Mouse (Mus musculus): Measurements from ENCODE around the gene Fam129a. TPM values are rescaled to one million over a fixed set of nuclear protein-coding genes. Genes with fewer than 3 reads are reported as not detected.
A peak's percentile ranks its signal among the peaks of the same experiment; 100 is the strongest.
"Not testable (repeated sequence)": the region's sequence is repeated elsewhere in the genome, so short reads cannot be mapped to it uniquely, and the experiment has no call there.

Fam129a gene
- polyA plus RNA-seq, 1 experiment from 2014 or later: 0.96 TPM

- WGBS: 98% methylated on average over 2 of the region's 2 CpGs
- not testable (repeated sequence) for H3K9ac ChIP-seq, H3K4me3 ChIP-seq
Observed at GRCm38 (mm10) chr1:151749894-151750293, 178.9 kb downstream of the Fam129a start.

GRCm38 (mm10) chr1:151752946-151753345, 182.0 kb downstream of the Fam129a start:
- no peak overlapping the region for H3K9ac ChIP-seq
- no peak for ATAC-seq (ENCODE audit: low FRiP score, low read depth)
- no peak overlapping the region for H3K4me3 ChIP-seq
- no peak overlapping the region for H3K27ac ChIP-seq (replicated peaks)
- H3K36me3 ChIP-seq: no peaks in the 10 kb centered on the region
- 84% methylated on average over 4 of the region's 4 CpGs for WGBS
- no peaks in the 10 kb centered on the region for H3K27me3 ChIP-seq
- no peaks in the 10 kb centered on the region for H3K9me3 ChIP-seq
- H3K4me2 ChIP-seq: no peak overlapping the region
- peaks cover 22% of the 10 kb centered on the region for H3K4me1 ChIP-seq (replicated peaks)

More at GRCm38 (mm10) chr1:151749894-151750293, 178.9 kb downstream of the Fam129a start:
- H3K27ac ChIP-seq (replicated peaks); H3K9me3 ChIP-seq; ATAC-seq (ENCODE audit: low FRiP score, low read depth); H3K36me3 ChIP-seq; H3K4me2 ChIP-seq; H3K4me1 ChIP-seq (replicated peaks); H3K27me3 ChIP-seq: not testable (repeated sequence)

GRCm38 (mm10) chr1:151753374-151753929, 182.5 kb downstream of the Fam129a start:
- H3K4me3 ChIP-seq: no peak overlapping the region
- ATAC-seq (ENCODE audit: low FRiP score, low read depth): no peak
- H3K9ac ChIP-seq: no peak overlapping the region
- H3K9me3 ChIP-seq: no peaks in the 10 kb centered on the region
- H3K4me2 ChIP-seq: no peak overlapping the region
- no peaks in the 10 kb centered on the region for H3K36me3 ChIP-seq
- no peaks in the 10 kb centered on the region for H3K27me3 ChIP-seq
- no peak overlapping the region for H3K27ac ChIP-seq (replicated peaks)
- WGBS: 82% methylated on average over 8 of the region's 8 CpGs
- H3K4me1 ChIP-seq (replicated peaks): peaks cover 22% of the 10 kb centered on the region

GRCm38 (mm10) chr1:151754028-151754489, 183.1 kb downstream of the Fam129a start:
- H3K4me3 ChIP-seq: peak overlapping the region; percentile 83
- H3K4me2 ChIP-seq: peak overlapping the region; percentile 55
- no peaks in the 10 kb centered on the region for H3K36me3 ChIP-seq
- H3K27me3 ChIP-seq: no peaks in the 10 kb centered on the region
- peaks cover 22% of the 10 kb centered on the region for H3K4me1 ChIP-seq (replicated peaks)
- ATAC-seq (ENCODE audit: low FRiP score, low read depth): no peak
- no peak overlapping the region for H3K27ac ChIP-seq (replicated peaks)
- H3K9ac ChIP-seq: peak overlapping the region; percentile 68; the same call in 1 of the 2 replicates
- 78% methylated on average over 10 of the region's 10 CpGs for WGBS
- H3K9me3 ChIP-seq: no peaks in the 10 kb centered on the region

- under 1% methylated on average over 64 of the region's 64 CpGs for WGBS
- H3K27me3 ChIP-seq: no peaks in the 10 kb centered on the region
- peak within 1 kb of the TSS; percentile 84 for H3K4me2 ChIP-seq
- H3K4me1 ChIP-seq (replicated peaks): peaks cover 22% of the 10 kb centered on the region
- H3K27ac ChIP-seq (replicated peaks): peak within 1 kb of the TSS; percentile 91
- peak within 1 kb of the TSS; percentile 83 for H3K4me3 ChIP-seq
- no peaks in the 10 kb centered on the region for H3K36me3 ChIP-seq
- ATAC-seq (ENCODE audit: low FRiP score, low read depth): peak; percentile 100
- peak within 1 kb of the TSS; percentile 68 for H3K9ac ChIP-seq
- H3K9me3 ChIP-seq: no peaks in the 10 kb centered on the region
Observed at GRCm38 (mm10) chr1:151754881-151755659, 184.1 kb downstream of the Fam129a start, which contains the start of gene Edem3. Gene Edem3, plus strand, starts transcription at chr1:151755371.

- no peak; the same call in 1 of the 2 replicates for ATAC-seq (ENCODE audit: low FRiP score, low read depth)
- Histone ChIP-seq H3K4me1 (replicated peaks) (peaks cover 22% of the 10 kb centered on the region), H3K9ac (peak overlapping the region; percentile 68), H3K4me2 (peak overlapping the region; percentile 84), H3K4me3 (peak overlapping the region; percentile 83), H3K27me3 (no peaks in the 10 kb centered on the region), H3K27ac (replicated peaks) (peak overlapping the region; percentile 91), H3K36me3 (0 out of 2 replicates have a peak, but pooled peaks cover 4% of the 10 kb centered on the region), H3K9me3 (no peaks in the 10 kb centered on the region)
- WGBS: 8% methylated on average over 36 of the region's 36 CpGs
Observed at GRCm38 (mm10) chr1:151755660-151756424, 184.9 kb downstream of the Fam129a start.

GRCm38 (mm10) chr1:151756425-151756728, 185.4 kb downstream of the Fam129a start:
- H3K4me1 ChIP-seq (replicated peaks): peaks cover 22% of the 10 kb centered on the region
- H3K36me3 ChIP-seq: peaks cover 9% of the 10 kb centered on the region
- H3K9ac ChIP-seq: peak overlapping the region; percentile 68; the same call in 1 of the 2 replicates
- H3K4me3 ChIP-seq: peak overlapping the region; percentile 83
- no peaks in the 10 kb centered on the region for H3K9me3 ChIP-seq
- no peak for ATAC-seq (ENCODE audit: low FRiP score, low read depth)
- 36% methylated on average over 1 of the region's 1 CpGs for WGBS
- H3K4me2 ChIP-seq: peak overlapping the region; percentile 84
- H3K27me3 ChIP-seq: no peaks in the 10 kb centered on the region
- H3K27ac ChIP-seq (replicated peaks): no peak overlapping the region

- no peak for ATAC-seq (ENCODE audit: low FRiP score, low read depth)
- H3K9me3 ChIP-seq: no peaks in the 10 kb centered on the region
- H3K4me1 ChIP-seq (replicated peaks): peaks cover 22% of the 10 kb centered on the region
- WGBS: 92% methylated on average over 6 of the region's 6 CpGs
- H3K4me3 ChIP-seq: no peak overlapping the region
- no peak overlapping the region for H3K27ac ChIP-seq (replicated peaks)
- H3K9ac ChIP-seq: no peak overlapping the region
- no peaks in the 10 kb centered on the region for H3K27me3 ChIP-seq
- H3K4me2 ChIP-seq: no peak overlapping the region
- H3K36me3 ChIP-seq: peaks cover 24% of the 10 kb centered on the region
Observed at GRCm38 (mm10) chr1:151758301-151758700, 187.3 kb downstream of the Fam129a start.

GRCm38 (mm10) chr1:151758991-151759390, 188.0 kb downstream of the Fam129a start:
- no peak overlapping the region for H3K4me3 ChIP-seq
- H3K27me3 ChIP-seq: no peaks in the 10 kb centered on the region
- H3K36me3 ChIP-seq: peaks cover 26% of the 10 kb centered on the region
- ATAC-seq (ENCODE audit: low FRiP score, low read depth): no peak
- no peak overlapping the region for H3K9ac ChIP-seq
- H3K4me2 ChIP-seq: no peak overlapping the region
- WGBS: 85% methylated on average over 2 of the region's 2 CpGs
- no peak overlapping the region for H3K27ac ChIP-seq (replicated peaks)
- no peaks in the 10 kb centered on the region for H3K9me3 ChIP-seq
- H3K4me1 ChIP-seq (replicated peaks): peaks cover 20% of the 10 kb centered on the region

- 72% methylated on average over 3 of the region's 3 CpGs for WGBS
- Histone ChIP-seq H3K4me1 (replicated peaks) (no peaks in the 10 kb centered on the region), H3K36me3 (peaks cover 26% of the 10 kb centered on the region), H3K27ac (replicated peaks) (no peak overlapping the region), H3K9me3 (no peaks in the 10 kb centered on the region), H3K9ac (no peak overlapping the region), H3K4me3 (no peak overlapping the region), H3K4me2 (no peak overlapping the region), H3K27me3 (no peaks in the 10 kb centered on the region)
- no peak for ATAC-seq (ENCODE audit: low FRiP score, low read depth)
Observed at GRCm38 (mm10) chr1:151764236-151764635, 193.2 kb downstream of the Fam129a start.

- no peak overlapping the region for H3K4me3 ChIP-seq
- H3K27ac ChIP-seq (replicated peaks): no peak overlapping the region
- no peak overlapping the region for H3K4me2 ChIP-seq
- H3K36me3 ChIP-seq: peaks cover 25% of the 10 kb centered on the region
- H3K9ac ChIP-seq: no peak overlapping the region
- no peak for ATAC-seq (ENCODE audit: low FRiP score, low read depth)
- peaks cover 4% of the 10 kb centered on the region; the same call in 1 of the 2 replicates for H3K4me1 ChIP-seq (replicated peaks)
- WGBS: 85% methylated on average over 2 of the region's 2 CpGs
- H3K9me3 ChIP-seq: no peaks in the 10 kb centered on the region
- no peaks in the 10 kb centered on the region for H3K27me3 ChIP-seq
Observed at GRCm38 (mm10) chr1:151766166-151766565, 195.2 kb downstream of the Fam129a start.
